Mouse (Mus musculus) kidney, adult 18-20 months (tissue): Measurements from ENCODE around the gene Sost.
A peak's percentile ranks its signal among the peaks of the same experiment; 100 is the strongest.

ENCODE experiments used
- DNase-seq: peaks from one replicate; pipeline ENCODE4 v3.0.0; 2021

Sost gene

GRCm38 (mm10) chr11:101937108-101937507, 29.7 kb downstream of the Sost start:
- peak; percentile 29 for DNase-seq

DNA sequence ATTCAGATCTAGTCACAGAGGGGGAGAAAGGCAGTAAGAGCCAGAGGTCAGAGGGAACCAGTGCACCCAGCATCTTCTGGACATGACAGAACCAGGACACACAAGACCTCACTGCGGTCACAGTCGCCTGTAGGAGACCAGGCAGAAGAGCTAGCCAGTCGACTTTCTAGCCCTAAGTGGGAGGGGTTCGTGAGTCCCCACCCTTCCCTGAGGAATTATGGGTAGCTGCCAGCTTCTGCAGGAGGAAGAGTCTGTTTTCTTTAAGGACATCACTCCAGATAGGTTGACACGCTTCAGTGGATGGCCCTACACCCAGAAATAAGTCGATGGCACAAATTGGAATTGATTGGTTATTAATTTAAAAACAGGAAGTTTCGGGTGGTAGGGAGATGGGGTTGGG, 30.4 kb downstream of the Sost start:
- no peak for DNase-seq

DNA sequence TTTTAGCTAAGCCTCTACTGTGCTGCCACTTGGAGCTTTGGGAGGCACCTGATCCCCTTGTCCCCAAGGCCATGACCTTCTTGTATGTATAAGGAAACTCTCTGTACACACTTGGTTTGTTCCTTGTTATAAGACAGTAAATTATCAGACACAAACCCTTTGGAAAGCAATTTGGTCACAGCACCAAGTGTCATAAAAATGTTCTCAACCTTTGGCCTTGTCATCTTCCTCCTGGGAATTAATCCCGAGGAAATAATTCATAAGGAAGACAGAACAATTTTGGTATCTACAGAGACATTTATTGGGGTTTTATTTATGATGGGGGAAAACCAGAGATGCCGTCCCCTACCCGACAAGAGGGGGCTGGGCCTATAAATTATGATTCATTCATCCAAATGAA, 31.1 kb downstream of the Sost start:
- DNase-seq, result no peak

DNA sequence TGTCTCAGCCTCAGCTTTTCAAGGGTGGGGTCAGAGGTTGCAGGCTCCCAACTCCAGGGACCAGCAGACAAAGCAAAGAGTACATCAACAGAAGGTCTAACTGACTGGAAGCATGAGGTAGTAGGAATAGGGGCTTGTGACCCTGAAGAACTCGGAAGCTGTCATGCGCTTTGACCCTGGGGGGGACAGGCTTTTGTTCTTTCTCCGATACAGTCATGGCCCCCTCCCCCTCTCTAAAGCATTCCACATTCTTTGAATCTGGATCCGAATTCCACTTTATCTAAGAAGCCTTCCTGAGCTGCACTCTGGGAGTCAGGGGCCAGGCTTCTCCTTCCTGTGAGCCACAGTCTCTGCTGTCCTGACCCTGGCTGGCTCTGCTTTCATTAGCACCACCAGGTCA, 34.8 kb downstream of the Sost start:
- DNase-seq, result no peak

DNA sequence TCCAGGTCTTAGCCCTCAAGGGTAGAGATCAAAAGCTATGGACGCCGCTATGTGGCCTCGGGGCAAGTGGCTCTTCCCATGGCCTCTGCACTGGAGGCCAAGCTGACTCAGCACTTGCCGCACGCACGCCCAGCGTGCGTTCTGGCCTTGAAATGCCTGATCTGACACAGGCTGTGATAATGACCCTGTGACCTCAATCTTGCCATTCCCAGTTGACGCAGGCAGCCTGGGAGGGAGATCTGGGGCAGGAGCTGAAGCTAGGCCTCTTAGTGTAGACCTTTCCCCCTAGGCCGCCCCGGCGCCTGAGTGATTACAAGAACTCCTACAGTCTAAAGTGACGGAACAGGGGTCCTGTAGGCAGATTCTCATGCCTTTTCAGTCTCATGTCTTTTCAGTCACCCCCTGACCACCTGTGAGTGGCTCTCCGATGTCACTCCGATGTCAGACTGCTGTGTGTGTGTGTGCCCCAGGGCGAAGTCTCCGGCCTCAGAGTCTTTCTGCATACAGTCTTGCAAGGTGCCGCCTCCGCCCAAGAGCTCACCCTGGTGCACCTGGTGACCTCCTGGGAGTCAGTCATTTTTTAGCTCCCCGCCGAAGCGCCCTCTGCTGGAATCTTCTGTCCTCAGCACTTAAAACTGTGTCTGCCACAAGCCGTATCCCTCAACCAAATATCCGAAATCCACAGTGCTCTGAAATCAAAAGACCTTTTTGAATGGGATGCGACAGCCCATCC, 38.6 kb downstream of the Sost start:
- DNase-seq, result peak; percentile 32

GRCm38 (mm10) chr11:101926951-101927589, 39.7 kb downstream of the Sost start:
- no peak for DNase-seq

DNA sequence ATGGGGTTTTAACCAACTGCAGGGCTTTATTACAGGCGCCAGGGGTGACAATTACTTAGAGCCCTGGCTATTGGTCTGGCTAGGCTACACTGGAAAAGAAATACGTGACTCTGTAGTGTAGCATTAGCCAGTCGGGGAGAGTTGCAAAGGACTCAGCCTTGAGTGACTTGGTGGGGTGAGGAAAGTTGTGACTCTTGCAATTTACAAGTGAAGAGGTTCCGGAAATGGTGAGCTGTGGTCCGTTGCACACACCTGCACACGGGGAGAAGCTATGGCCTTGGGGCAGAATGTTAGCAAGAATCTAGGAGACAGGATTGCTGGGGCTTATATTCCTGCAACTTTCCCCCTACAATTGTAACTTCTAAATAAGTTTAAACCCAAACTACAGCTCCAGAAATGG, 41.2 kb downstream of the Sost start:
- no peak for DNase-seq

DNA sequence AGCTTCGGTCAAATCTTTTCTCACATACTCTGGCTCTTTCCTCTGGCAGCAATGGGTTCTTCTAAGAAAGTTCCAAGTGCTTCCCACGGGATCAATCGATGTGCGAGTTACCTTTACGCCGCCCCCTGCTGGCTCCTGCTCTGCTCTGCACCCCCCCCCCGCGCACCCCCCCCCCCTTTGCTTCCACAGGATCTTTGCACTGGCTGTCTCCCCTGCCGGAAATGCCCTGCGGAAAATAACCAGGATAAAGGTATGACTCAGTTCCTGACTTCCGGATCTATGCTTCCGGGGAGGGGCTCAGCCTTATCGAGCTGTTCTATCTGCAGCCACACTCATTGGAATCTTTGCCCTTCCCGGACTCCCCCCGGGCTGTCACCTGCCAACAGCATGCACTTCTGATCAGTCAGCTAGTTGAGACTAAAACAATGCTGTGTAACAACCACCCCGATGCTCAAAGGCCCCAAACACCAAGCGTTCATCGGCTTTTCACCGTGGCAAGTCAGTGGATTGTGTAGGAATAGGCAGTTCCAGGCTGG, 42.3 kb downstream of the Sost start:
- DNase-seq, result no peak

DNA sequence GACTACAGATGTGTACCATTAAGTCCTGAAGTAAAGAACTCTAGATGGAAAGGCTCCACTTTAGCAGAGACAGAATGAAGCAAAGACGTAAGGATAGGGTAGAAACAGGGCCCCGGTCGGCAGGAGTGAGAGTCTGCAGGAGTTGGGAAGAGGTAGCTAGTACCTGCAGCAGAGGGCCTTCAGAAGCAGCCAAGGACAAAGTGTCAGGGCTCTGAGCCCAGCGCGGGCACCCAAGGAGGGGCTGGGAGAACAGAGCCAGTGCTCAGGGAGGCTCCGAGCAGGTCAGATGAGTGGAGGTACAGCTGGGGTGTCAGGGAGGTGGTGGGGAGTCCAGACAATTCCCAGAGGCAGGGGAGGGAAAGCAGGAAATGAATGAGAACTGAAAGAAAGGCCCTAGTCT, 42.8 kb downstream of the Sost start:
- no peak for DNase-seq

GRCm38 (mm10) chr11:101921361-101921952, 45.4 kb downstream of the Sost start:
- no peak for DNase-seq

DNA sequence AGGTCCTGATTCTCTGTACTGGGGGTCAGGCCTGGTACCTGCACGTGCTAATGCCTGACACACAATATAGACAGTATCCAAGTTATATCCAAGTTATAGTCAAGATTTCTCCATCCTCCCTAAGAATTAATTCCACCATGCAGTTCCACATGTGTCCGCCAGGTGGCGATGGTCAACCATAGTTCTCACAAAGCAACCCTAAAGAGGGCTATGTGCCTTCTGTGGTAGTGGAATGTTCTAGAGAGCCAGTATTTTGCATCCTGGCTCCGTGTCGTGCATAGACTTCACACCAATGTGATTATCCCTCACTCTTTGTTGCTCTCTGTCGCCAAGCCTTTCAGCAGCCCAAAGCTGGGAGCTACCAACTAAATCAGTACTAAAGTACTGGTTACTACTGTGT, 47.2 kb downstream of the Sost start:
- DNase-seq, result peak; percentile 88

GRCm38 (mm10) chr11:101918609-101919008, 48.2 kb downstream of the Sost start:
- no peak for DNase-seq

GRCm38 (mm10) chr11:101916772-101917171, 50.0 kb downstream of the Sost start:
- DNase-seq, result no peak

DNA sequence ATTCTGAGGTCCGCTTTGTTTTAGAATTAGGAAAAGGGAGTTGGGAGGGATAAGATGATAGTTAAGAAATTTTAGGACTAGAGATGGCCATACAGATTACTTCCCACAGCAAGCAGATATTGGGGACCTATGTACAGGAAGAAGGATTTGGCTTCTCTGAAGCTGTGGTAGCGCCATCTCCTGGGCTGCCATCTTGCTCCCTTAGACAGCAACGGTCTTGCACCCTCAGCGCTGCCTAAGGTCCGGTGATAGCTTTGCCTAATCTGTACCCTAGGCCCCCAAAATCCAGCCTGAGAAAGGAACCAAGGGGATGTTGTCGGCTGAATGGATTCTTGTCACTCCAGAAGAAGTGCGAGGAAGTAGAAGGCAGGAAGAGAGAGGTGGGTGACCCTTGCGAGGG, 53.2 kb downstream of the Sost start:
- DNase-seq, result no peak
